7 mouse cellular contexts compared by ENCODE assay signal in genomic region chr19:32792610-32793009, GRCm38 (mm10). TPM values are rescaled to one million over a fixed set of nuclear protein-coding genes. Genes with fewer than 3 reads are reported as not detected.
DNase-seq lines count a peak whose midpoint lies in the region; ATAC-seq and TF ChIP-seq lines count a peak whose summit lies in the region.

No protein-coding gene starts in this region.

- no peaks in the 10 kb centered on the region for H3K27me3 ChIP-seq in cerebellum, adult 2 months (ENCODE audit: control insufficient read depth, insufficient read depth, low read length)
- H3K27me3 ChIP-seq in kidney, adult 2 months (replicated peaks; ENCODE audit: control insufficient read depth, insufficient read depth, low read length), result no peaks in the 10 kb centered on the region
- no peaks in the 10 kb centered on the region for H3K27me3 ChIP-seq in stomach, embryonic 16.5 days (ENCODE audit: control insufficient read depth, insufficient read depth, low read length)

- H3K27ac ChIP-seq in cerebellum, adult 2 months (ENCODE audit: insufficient read depth, low read length), result no peak overlapping the region
- no peak overlapping the region for H3K27ac ChIP-seq in kidney, adult 2 months (ENCODE audit: insufficient read depth, low read depth, low read length)
- no peak overlapping the region for H3K27ac ChIP-seq in stomach, embryonic 16.5 days (ENCODE audit: low read length)

- peaks cover 2% of the 10 kb centered on the region; the same call in 1 of the 2 replicates for H3K36me3 ChIP-seq in kidney, adult 2 months (ENCODE audit: control insufficient read depth, insufficient read depth, low read length)
- no peaks in the 10 kb centered on the region for H3K36me3 ChIP-seq in stomach, embryonic 16.5 days (ENCODE audit: control insufficient read depth, insufficient read depth, low read length)

- intact Hi-C loops in gastrocnemius, postnatal 36 days (cut with DNase I), result no loop called here

- H3K9ac ChIP-seq in stomach, embryonic 16.5 days (ENCODE audit: low read length), result no peak overlapping the region

- H3K4me2 ChIP-seq in stomach, embryonic 16.5 days (ENCODE audit: low read depth, low read length), result no peak overlapping the region

- H3K4me3 ChIP-seq in cerebellum, adult 2 months (replicated peaks; ENCODE audit: insufficient read depth, low read depth, low read length), result no peak overlapping the region
- H3K4me3 ChIP-seq in kidney, adult 2 months (ENCODE audit: insufficient read depth, low read depth, low read length), result no peak overlapping the region
- H3K4me3 ChIP-seq in stomach, embryonic 16.5 days (replicated peaks; ENCODE audit: low read length), result no peak overlapping the region

- TF ChIP-seq POLR2A in cerebellum, adult 2 months (IDR thresholded peaks at IDR 0.05; ENCODE audit: borderline replicate concordance, insufficient read depth, low read length), result no peak
- no peak for TF ChIP-seq POLR2A in kidney, adult 2 months (IDR thresholded peaks at IDR 0.05; ENCODE audit: low read depth, low read length)

- DNase-seq in urinary bladder, postnatal 25 days (ENCODE audit: low spot score), result peak; percentile 26
- DNase-seq in urinary bladder, postnatal 10 days (ENCODE audit: low spot score), result no peak
- peak; percentile 68 to 79 for DNase-seq in cerebellum, adult 2 months
- peak; percentile 41 to 70 for DNase-seq in gastrocnemius, postnatal 36 days
- DNase-seq in kidney, adult 2 months, result peak; percentile 90
- DNase-seq in lung, postnatal 10 days, result peak; percentile 81

- ATAC-seq in stomach, embryonic 16.5 days (ENCODE audit: insufficient read depth, low FRiP score), result peak; percentile 66; the same call in 1 of the 2 replicates

- WGBS in cerebellum, adult 2 months, result 1% methylated on average over 6 of the region's 6 CpGs
- 4% methylated on average over 6 of the region's 6 CpGs for WGBS in kidney, adult 2 months
- 14% methylated on average over 6 of the region's 6 CpGs for WGBS in stomach, embryonic 16.5 days

- H3K9me3 ChIP-seq in stomach, embryonic 16.5 days (replicated peaks; ENCODE audit: control insufficient read depth, low read length), result no peaks in the 10 kb centered on the region

- TF ChIP-seq CTCF in cerebellum, adult 2 months (IDR thresholded peaks at IDR 0.05; ENCODE audit: borderline replicate concordance, insufficient read depth, low read depth, low read length), result no peak
- no peak for TF ChIP-seq CTCF in kidney, adult 2 months (conservative IDR thresholded peaks at IDR 0.05; ENCODE audit: insufficient read depth, insufficient read length, low read depth, low read length)

- peaks cover 7% of the 10 kb centered on the region for H3K4me1 ChIP-seq in cerebellum, adult 2 months (ENCODE audit: control insufficient read depth, insufficient read depth, low read length)
- peaks cover 18% of the 10 kb centered on the region; the same call in 1 of the 2 replicates for H3K4me1 ChIP-seq in kidney, adult 2 months (ENCODE audit: control insufficient read depth, insufficient read depth, low read length)
- H3K4me1 ChIP-seq in stomach, embryonic 16.5 days (ENCODE audit: control insufficient read depth, insufficient read depth, low read length), result peaks cover 35% of the 10 kb centered on the region

RNA-seq across cellular contexts. Expression of gene Pten, which starts 35.3 kb away (rescaled TPM):
- 36.6 and 38.1 TPM in 2 replicates for polyA plus RNA-seq in cerebellum, adult 2 months (2012; rRNA removed)
- 10 to 100 TPM; 31.3 to 32.0 TPM for total RNA-seq in gastrocnemius, postnatal 36 days (2021)
- polyA plus RNA-seq in kidney, adult 2 months (2012; rRNA removed), result 12.8 and 15.2 TPM in 2 replicates
- polyA plus RNA-seq in stomach, embryonic 16.5 days (2015; fragmentation: Nextera tagmentation; extraction: Ambion mirVana), result 7.1 and 8.2 TPM in 2 replicates

RNA-seq across cellular contexts. Expression of gene Atad1, which starts 53.0 kb away (rescaled TPM):
- 77.2 and 85.3 TPM in 2 replicates for polyA plus RNA-seq in cerebellum, adult 2 months (2012; rRNA removed)
- 10 to 100 TPM; 50.7 to 53.3 TPM for total RNA-seq in gastrocnemius, postnatal 36 days (2021)
- 16.0 and 25.0 TPM in 2 replicates for polyA plus RNA-seq in kidney, adult 2 months (2012; rRNA removed)
- 65.1 and 68.7 TPM in 2 replicates for polyA plus RNA-seq in stomach, embryonic 16.5 days (2015; fragmentation: Nextera tagmentation; extraction: Ambion mirVana)
